Mouse (Mus musculus) ovary, adult 18-20 months (tissue): ENCODE data around the gene Pygo2.
A peak's percentile ranks its signal among the peaks of the same experiment; 100 is the strongest.

Experiments used
- DNase-seq: peaks from one replicate; pipeline ENCODE4 v3.0.0; 2022; ENCODE audit warnings: low spot score, mixed read lengths

Pygo2 gene

GRCm38 (mm10) chr3:89456726-89457665 is 27.0 kb downstream of the Pygo2 start:
- no peak for DNase-seq

DNA sequence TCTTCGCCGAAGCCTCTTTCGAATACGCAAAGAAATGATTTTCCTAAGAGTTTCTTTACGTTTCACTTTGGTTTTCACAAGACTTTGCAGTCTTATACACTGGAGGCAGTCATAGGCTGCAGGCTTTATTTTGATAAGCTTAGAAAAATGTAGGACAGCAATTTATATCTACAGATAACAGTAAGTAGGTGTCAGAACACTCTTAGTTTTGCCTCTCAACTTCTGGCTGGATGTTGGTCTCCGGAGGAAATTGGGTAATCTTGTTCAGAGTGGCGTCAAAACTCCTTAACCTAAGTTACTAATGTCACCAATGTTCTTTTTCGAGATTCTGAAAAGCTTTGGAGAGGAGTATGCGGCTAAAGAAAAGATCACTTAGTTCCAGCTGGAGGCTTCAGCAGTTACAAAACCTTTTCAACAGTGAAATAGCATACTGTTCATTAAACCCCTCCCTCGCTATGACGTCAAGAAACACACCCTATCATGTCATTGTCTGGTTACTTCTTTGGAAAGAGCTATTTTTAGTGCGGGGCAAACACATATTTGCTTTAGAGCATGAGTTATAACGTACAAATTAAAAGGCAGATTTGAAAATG is 28.5 kb downstream of the Pygo2 start:
- no peak for DNase-seq

DNA sequence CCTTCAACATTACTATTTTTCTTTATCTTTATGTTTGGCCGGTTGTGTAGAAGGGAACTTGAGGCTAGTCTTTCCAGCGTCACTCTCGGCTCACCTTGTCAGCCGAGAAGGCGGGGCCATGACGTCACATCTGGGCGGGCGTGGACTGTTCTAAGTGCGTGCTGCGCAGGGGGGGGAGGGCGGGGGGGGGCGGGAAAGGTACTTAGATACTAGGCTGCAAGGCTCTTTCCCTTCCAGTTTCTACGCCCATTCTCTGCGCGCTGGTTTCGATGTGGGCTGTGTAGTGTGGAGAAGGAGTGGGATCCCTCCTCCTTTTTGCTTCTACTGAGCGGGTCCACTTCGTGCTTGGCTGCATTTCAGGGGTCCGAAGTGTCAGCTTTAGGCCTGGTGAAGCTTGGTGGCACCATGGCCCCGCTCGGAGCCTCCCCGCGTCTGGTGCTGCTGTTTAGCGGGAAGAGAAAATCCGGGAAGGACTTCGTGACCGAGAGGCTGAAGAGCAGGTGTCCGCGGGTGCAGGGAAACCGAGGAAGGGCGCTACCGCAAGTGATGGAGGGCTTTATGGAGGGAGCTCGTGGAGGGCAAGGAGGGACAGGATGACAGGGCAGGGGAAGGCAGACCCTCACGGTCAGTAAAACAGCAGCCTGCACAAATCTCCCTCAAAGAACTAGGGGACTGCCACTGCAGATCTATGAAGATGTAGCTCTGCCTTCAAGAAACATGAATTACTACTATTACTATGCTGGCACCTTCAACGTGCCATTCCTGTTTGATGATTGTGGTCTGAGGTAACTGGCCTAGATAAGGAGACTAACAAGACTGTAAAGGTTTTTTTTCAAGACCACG is 29.2 kb downstream of the Pygo2 start:
- peak; percentile 80 for DNase-seq

DNA sequence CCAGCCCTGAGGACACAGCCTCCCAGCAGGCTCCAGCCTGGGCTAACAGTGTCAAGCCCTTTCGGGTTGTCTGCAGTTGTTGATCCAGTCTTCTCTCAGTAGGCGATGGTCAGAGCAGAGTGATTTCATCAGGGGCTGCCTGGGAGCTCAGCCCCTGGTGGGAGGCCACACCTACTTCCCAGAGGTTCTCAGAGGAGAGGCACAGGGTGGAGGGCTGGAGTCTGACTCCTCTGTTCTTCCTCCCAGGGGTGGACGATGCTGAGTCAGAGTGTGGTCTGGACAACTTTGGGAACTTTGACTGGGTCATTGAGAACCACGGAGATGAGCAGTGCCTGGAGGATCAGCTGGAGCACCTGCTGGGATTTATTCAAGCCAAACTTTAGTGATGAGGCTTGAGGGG is 38.3 kb downstream of the Pygo2 start:
- no peak for DNase-seq

DNA sequence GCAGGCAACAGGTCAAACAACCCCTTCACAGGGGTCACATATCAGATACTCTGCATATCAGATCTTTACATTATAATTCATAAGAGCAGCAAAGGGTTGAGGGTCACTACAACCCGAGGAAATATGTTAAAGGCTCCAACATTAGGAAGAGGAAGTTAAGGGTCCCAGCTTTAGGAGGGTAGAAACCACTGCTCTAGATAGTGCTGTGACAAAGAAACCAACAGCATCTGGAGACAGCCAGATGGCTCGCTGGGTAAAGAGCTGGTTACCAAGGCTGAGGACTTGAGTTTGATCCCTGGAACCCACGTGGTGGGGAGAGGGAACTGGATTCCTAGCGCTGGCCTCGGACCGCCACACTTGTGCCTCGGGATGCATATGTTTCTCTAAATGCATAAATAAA is 42.3 kb downstream of the Pygo2 start:
- no peak for DNase-seq

DNA sequence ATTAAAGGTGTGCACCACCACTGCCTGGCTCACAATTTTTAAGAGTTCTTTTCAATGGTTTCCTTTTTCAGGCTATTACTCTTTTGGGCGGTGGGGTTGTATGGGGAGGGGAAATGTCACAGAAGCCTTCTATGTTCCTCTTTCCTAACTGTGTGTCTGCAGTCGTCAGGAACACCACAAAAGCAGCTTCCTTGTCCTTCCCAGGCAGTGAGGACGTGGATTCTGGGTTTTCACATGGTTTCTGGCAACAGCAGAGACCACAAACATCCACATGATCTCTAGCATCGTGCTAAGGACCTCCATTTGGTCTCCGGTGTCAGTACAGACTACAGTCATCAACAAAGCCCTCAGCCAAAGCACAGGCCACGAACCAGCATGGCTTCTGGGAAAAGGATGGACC is 43.8 kb downstream of the Pygo2 start:
- DNase-seq: no peak

- DNase-seq: no peak
Measured at GRCm38 (mm10) chr3:89479055-89479454, 49.0 kb downstream of the Pygo2 start.

GRCm38 (mm10) chr3:89481488-89481887 is 51.5 kb downstream of the Pygo2 start:
- no peak for DNase-seq

DNA sequence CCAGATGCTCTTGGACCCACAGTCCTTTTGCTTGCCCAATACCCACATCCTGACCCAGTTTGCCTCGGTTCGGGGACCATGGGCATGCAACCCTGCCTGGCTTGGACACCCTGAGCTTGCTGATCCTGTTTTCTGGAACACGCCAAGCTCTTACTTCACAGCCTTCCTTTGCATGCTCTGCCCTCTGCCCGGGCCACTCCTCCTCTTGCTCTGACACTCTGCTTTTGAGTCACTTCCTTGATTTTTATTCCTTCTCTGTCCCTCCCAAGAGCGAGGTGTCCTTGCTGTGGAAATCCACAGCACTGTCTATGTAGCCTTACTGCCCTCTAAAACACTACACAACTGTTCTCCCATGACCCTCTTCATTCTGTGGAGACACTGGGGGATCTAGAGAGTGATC is 52.2 kb downstream of the Pygo2 start:
- DNase-seq: no peak
